Mouse (Mus musculus): ENCODE data around the gene Gata3.
A peak's percentile ranks its signal among the peaks of the same experiment; 100 is the strongest.

Gene Gata3

GRCm38 (mm10) chr2:9885217-9885770 lies 4.5 kb downstream of the Gata3 start:
- no peak for DNase-seq

- DNase-seq, result no peak
Observed at GRCm38 (mm10) chr2:9884533-9885216, 5.2 kb downstream of the Gata3 start.

- DNase-seq, result no peak
Observed at GRCm38 (mm10) chr2:9883803-9884532, 5.9 kb downstream of the Gata3 start.

DNA sequence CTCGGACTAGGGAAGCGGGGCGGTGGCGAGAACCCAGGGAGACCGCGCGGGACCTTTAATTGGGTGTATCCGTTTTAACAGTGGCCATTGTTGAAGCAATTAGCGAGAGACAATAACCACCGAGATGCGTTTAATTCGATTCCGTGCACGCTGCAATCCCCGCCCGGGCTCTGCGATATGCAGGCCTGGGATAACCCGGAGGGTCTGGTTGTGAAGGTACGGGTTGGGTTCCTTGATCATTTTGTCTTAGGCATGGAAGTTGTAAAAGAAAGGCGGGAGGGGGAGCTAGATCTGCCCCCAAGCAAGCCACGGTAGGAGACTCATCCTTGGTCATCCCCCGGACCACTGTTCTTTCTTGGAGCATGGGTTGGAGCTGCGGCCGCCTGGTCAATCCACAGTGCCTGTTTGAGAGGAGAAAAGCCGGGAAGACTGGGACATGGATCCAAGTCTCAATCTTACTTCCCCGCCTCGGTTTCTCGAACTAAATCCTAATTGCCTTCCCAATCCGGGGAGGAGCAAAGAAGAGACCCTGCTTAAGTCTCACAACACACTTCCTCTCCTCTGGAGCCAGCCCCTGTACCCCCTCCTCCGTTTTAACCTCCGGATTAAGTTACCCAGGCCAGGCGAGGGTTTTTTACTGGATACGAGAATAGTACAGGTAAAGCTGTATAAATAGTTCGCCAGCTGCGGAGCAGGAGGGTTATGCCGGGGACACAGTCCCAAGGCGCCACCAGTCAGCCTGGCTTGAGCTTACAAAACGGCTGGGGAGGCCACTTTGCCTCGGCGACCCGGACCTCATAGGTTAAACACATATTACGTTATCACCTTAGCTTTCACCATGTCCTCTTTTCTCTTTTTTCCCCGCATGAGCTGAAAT lies 6.7 kb downstream of the Gata3 start:
- DNase-seq, result peak; percentile 42 to 55

GRCm38 (mm10) chr2:9882371-9882925 lies 7.4 kb downstream of the Gata3 start:
- peak; percentile 48 to 56 for DNase-seq

- peak in 1 of 2 experiments; percentile 41 for DNase-seq
Observed at GRCm38 (mm10) chr2:9881611-9882023, 8.2 kb downstream of the Gata3 start.

DNA sequence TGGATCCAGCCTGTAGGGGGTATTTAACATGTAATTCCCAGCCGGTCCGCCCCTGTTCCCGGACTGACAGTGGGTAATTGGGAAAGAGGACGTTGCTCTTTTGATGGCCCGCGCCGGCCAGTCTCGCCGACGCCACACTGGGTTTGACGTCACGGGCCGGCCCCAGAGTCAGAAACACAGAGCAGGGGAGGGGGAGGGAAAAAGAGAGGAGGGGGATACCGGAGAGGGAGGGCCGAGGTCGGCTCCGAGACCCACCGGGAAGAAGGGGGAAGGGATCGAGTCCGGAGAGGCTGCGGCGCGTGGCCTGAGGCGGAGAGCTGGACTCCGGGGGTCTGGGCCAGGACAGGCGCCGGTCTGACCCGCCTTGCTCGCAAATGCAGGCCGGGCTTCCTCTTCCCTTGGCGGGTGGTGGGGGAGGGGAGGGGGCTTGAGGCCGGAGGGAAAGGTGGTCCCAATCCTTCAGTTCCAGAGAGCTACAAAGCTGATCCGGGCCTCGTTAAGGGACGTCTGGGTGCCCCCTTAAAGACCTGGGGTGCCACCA lies 8.7 kb downstream of the Gata3 start, which contains the start of gene 4930412O13Rik:
Gene 4930412O13Rik (plus strand): TSS at position 202 of the 541 bp plus-strand sequence.
- DNase-seq, result no peak

- no peak for DNase-seq
Observed at GRCm38 (mm10) chr2:9880271-9880670, 9.6 kb downstream of the Gata3 start.

DNA sequence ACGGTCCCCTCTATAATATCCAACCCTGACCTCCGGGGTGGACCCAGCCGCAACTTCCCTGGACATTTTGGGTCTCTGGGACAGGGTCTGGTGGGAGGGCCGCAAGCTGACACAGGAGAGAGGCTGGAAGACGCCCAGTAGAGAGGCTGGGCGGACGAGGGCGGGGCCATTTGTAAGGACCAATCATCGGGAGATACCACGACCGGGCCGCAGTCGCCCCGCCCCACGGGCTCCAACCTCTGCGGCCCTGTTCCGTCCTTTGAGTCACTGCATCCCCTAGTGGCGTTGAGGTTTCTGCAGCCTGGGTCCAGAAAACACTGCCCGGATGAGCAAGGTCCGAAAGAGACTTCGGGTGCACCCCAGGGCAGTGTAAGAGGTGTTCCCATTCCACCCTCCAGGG lies 10.3 kb downstream of the Gata3 start:
- DNase-seq, result peak; percentile 86

DNA sequence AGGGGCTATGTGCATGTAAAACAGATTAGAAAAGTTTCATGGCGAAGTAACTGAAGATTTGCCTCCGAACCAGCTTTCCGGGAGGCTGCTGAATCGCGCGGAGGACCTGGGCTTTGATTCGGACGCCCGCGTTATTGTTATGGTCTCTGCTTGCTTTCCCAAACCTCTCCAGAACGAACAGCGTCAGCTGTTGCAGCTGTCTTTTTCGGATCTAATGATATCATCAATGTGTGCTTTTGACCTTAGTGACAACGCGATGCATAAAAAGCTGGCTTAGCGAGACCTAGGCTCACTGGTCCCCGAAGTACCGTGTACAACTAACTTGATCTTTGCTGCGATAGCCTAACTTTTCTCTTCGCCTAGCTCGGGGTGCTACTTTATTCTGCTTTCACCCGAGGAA lies 10.7 kb downstream of the Gata3 start:
- no peak for DNase-seq

DNA sequence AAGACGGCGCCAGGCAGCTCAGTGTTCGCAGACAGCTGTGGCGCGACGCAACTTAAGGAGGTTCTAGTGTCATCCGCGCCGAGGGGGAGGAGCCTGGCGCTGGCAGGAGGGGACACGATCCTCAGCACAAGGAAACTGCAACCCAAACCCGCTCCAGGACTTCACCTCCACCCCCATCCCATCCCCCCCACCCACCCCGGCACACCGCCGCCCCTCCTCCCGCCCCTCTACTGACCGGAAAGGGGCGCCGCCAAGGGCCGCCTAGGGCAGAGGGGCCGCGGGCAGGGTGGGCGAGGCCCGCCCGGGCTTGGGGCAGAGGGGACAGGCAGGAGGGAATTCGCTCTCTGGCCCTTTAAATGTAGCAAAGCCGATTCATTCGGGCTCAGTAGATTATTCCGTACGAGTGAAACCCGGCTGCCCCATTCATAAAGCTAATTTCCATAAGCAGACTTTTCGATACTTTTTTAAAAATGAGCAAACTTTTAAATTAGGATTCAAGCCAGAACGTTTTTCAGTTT lies 11.2 kb downstream of the Gata3 start:
- peak; percentile 47 to 53 for DNase-seq

- DNase-seq, result peak in 1 of 2 experiments; percentile 38
Observed at GRCm38 (mm10) chr2:9877966-9878563, 11.8 kb downstream of the Gata3 start.

DNA sequence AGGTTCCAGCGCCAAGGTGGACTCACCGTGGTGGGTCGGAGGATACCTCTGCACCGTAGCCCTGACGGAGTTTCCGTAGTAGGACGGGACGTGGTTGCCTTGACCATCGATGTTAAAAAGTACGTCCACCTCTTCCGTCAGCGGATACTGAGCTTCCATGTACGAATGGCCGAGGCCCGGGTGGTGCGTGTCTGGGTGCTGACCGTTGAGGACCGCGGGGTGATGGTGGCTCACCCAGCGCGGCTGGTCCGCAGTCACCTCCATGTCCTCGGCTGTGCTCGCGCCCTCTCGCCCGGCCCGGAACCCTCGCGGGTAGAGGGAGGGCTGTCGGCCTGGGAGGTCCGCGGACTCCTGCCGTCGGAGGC lies 12.5 kb downstream of the Gata3 start:
- peak in 1 of 2 experiments; percentile 55 for DNase-seq

GRCm38 (mm10) chr2:9876621-9877325 lies 13.1 kb downstream of the Gata3 start:
- DNase-seq, result no peak

- no peak for DNase-seq
Observed at GRCm38 (mm10) chr2:9875676-9876357, 14.0 kb downstream of the Gata3 start.

- DNase-seq, result no peak
Observed at GRCm38 (mm10) chr2:9875220-9875619, 14.6 kb downstream of the Gata3 start.

DNA sequence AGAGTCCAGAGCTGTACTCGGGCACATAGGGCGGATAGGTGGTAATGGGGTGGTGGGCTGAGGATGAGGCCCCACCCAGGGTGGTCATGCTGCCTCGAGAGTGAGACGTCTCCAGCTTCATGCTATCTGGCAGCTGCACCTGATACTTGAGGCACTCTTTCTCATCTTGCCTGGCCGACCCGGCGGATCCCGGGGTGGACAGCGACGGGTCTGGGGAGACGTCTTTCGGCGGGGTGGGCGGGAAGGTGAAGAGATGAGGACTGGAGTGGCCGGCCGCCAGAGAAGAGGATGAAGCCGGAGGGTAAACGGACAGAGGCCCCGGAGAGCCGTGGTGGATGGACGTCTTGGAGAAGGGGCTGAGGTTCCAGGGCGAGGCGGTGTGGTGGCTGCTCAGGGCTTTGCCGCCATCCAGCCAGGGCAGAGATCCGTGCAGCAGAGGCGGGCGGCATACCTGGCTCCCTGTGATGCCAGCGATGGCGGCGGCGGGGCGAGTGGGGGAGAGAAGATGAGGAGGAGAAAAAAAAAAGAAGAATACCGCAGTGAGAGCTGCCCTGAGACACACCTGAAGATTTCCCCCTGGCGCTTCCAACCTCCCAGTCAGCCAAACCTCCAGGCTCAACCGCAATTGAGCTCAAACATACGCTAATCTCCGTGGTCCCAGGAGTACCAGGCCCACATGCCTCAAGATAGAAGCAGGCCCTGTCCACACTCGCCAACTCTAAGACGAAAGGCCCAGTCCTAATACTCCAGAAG lies 15.2 kb downstream of the Gata3 start:
- DNase-seq, result no peak

DNA sequence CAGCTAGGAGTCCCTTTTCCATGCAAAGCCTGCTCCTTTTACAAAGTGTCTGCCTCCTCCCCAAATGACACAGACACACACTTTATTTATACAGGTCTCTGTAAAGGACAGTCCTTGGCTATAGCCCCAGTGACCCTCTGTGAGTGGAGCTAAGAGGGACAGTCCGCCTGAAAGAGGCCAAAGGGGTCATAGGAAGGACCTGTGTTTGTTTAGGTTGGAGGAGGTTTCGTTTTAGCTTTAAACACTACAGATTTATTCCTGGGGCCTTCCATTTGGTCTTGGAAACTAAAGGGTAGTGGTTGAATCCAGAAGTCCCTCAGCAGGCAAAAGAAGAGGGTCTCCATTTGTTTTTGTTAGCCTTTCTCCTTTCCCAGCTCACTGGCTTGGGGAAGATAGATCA lies 16.1 kb downstream of the Gata3 start:
- no peak for DNase-seq

- DNase-seq, result no peak
Observed at GRCm38 (mm10) chr2:9872682-9873081, 17.2 kb downstream of the Gata3 start.

DNA sequence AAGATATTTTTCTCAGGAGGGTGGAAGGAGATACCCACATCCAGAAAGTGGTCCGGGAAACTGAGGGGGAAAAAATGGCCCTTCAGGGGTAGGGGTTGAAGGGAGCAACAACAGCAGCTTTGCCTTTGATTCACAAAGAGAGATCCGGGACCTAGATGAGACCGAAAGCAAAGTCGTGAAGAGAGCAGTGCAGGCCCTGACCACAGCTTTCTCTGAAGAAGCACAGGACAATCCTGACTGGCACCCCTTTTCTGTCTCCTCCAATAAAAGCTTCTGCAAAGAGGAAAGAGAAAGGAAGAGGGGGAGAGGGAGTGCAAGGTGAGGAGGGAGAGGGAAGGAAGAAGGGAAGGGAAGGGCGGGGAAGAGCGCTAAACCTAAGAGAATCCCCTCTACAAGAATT lies 18.0 kb downstream of the Gata3 start:
- no peak for DNase-seq
